Mouse (Mus musculus): ENCODE data around the gene Tmem184b.

DNA sequence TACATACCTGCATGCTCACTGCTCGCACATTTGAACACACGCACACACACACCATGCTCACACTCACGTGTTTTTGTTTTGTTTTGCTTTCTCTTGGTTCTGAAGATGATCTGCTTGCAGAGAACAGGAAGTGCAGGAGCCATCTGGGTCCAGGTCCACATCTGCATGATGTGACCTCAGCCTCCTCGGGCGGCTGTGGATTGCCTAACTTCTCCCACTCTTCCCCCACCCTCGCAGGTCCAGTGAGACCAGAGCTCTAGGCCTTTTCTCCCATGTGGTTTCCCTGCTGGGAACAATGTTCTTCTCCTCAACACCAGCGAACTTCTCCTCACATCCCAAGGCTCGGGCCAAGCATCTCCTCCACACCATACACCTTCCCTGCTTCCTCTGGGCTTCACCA lies 10.4 kb upstream of the Tmem184b start:
- TF ChIP-seq CTCF (IDR thresholded peaks at IDR 0.05; ENCODE audit: low read depth, low read length), result no peak
- TF ChIP-seq GATA2 (IDR thresholded peaks at IDR 0.05; ENCODE audit: borderline replicate concordance, low read depth, low read length), result no peak

All from G1E (cell line).